Mouse (Mus musculus) brain, adult 10 weeks (tissue): ENCODE data around the gene Timm8a1. TPM values are rescaled to one million over a fixed set of nuclear protein-coding genes. Genes with fewer than 3 reads are reported as not detected.

Experiments used
- polyA plus RNA-seq: library from polyadenylated mRNA; stranded (reverse); fragments of 350-450 nt; fragmentation: Illumina TruSeq; extraction: RNeasy Lipid Tissue Mini Kit (QIAGEN cat#74804); gene quantifications from one replicate; pipeline ENCODE4 v1.2.3, GENCODE M21; 2015; ENCODE audit warnings: low read depth, low replicate concordance

Gene Timm8a1
- polyA plus RNA-seq: 29.6 TPM

GRCm38 (mm10) chrX:134541145-134541954 is at the start of gene Timm8a1:
TSS of gene Timm8a1 (minus strand) at chrX:134541865.

GRCm38 (mm10) chrX:134585103-134586002 is 43.7 kb upstream of the Timm8a1 start, which contains the start of gene Rpl36a:
TSS of gene Rpl36a (plus strand) at chrX:134585654.

GRCm38 (mm10) chrX:134582888-134583669 is 41.4 kb upstream of the Timm8a1 start, which contains the start of gene Btk:
TSS of gene Btk (minus strand) at chrX:134583570.

Other genes with a start within 250 kb of the Timm8a1 start
- gene Tmem35a, start 246.6 kb downstream of the Timm8a1 start, polyA plus RNA-seq: 80.0 TPM
- 0.34 TPM for gene Cenpi, start 233.8 kb downstream of the Timm8a1 start, polyA plus RNA-seq
- gene Drp2, start 137.3 kb downstream of the Timm8a1 start, polyA plus RNA-seq: 31.7 TPM
- not detected for gene Taf7l, start 65.4 kb downstream of the Timm8a1 start, polyA plus RNA-seq
- 0.97 TPM for gene Btk, start 41.7 kb upstream of the Timm8a1 start, polyA plus RNA-seq
- gene Rpl36a, start 43.8 kb upstream of the Timm8a1 start, polyA plus RNA-seq: 648 TPM
- gene Gla, start 59.3 kb upstream of the Timm8a1 start, polyA plus RNA-seq: 14.0 TPM
- 132 TPM for gene Hnrnph2, start 59.3 kb upstream of the Timm8a1 start, polyA plus RNA-seq
- gene Armcx4, start 144.7 kb upstream of the Timm8a1 start, polyA plus RNA-seq: 17.8 TPM
- 77.3 TPM for gene Armcx1, start 176.1 kb upstream of the Timm8a1 start, polyA plus RNA-seq
- 11.0 TPM for gene Armcx6, start 209.6 kb upstream of the Timm8a1 start, polyA plus RNA-seq
- 84.8 TPM for gene Armcx3, start 214.7 kb upstream of the Timm8a1 start, polyA plus RNA-seq